Mouse (Mus musculus): ENCODE measurements around the gene Sarnp.

DNA sequence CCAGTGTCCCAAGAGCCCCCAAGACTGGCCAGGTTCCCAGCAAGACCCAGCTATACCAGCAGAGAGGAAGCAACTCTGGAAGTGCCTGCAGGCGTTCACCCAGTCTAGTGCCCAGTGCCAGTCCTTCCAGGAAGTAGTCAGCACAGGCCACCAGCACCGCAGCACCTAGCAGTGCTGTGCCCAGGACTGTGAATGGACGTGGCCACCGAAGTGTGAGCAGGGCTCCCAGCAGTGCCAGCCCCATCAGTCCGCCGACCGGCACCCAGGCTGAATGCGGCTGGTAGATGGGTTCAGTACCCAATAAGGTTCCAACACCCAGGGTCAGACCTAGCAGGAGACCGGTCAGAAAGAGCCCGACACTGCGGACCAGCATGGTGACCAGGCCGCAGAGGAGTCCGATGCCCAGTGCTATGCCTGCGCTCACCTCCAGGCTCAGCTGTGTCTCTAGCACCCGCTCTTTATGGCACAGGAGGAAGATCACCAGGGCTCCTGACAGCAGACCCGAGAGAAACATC, 15.1 kb upstream of the Sarnp start:
- TF ChIP-seq USF1 (IDR thresholded peaks at IDR 0.05; ENCODE audit: low read depth) (no peak), CEBPB (IDR thresholded peaks at IDR 0.05; ENCODE audit: insufficient read depth, poor library complexity, severe bottlenecking) (no peak), POLR2A (IDR thresholded peaks at IDR 0.05; ENCODE audit: insufficient read length, low read depth) (no peak), TCF12 (IDR thresholded peaks at IDR 0.05; ENCODE audit: insufficient read depth, poor library complexity, severe bottlenecking) (no peak)
